Mouse (Mus musculus) forebrain, embryonic 13.5 days (tissue): Measurements from ENCODE around the gene F2. TPM values are rescaled to one million over a fixed set of nuclear protein-coding genes. Genes with fewer than 3 reads are reported as not detected.
"Not testable (repeated sequence)": the region's sequence is repeated elsewhere in the genome, so short reads cannot be mapped to it uniquely, and the experiment has no call there.

Source experiments
- ATAC-seq: fragments of 200-750 bp; cut with Nextera tagmentation; 2 replicates; pipeline ENCODE4 v1.8.0; 2017
- H3K27ac ChIP-seq: fragments of 300-500 bp; sonication (generic); 2 replicates; pipeline ENCODE4 v1.5.1; 2015; ENCODE audit warnings: inconsistent platforms, mild to moderate bottlenecking, moderate library complexity
- H3K27me3 ChIP-seq: fragments of 300-500 bp; sonication (generic); 2 replicates; pipeline ENCODE4 v1.6.1; 2015; ENCODE audit warnings: mild to moderate bottlenecking, inconsistent platforms
- H3K36me3 ChIP-seq: fragments of 300-500 bp; sonication (generic); 2 replicates; pipeline ENCODE4 v1.6.1; 2015; ENCODE audit warnings: mild to moderate bottlenecking, inconsistent platforms; ENCODE audit not compliant: poor library complexity, severe bottlenecking
- H3K4me1 ChIP-seq: fragments of 300-500 bp; sonication (generic); 2 replicates; pipeline ENCODE4 v1.6.1; 2015; ENCODE audit warnings: inconsistent platforms
- H3K4me2 ChIP-seq: fragments of 300-500 bp; sonication (generic); 2 replicates; pipeline ENCODE4 v1.6.1; 2015; ENCODE audit warnings: inconsistent platforms, mild to moderate bottlenecking, moderate library complexity
- H3K4me3 ChIP-seq: fragments of 300-500 bp; sonication (generic); 2 replicates; pipeline ENCODE4 v1.5.1; 2015; ENCODE audit warnings: mild to moderate bottlenecking, inconsistent platforms
- H3K9ac ChIP-seq: fragments of 300-500 bp; sonication (generic); 2 replicates; pipeline ENCODE4 v1.6.1; 2015; ENCODE audit warnings: mild to moderate bottlenecking, inconsistent platforms
- H3K9me3 ChIP-seq: fragments of 300-500 bp; sonication (generic); replicated peaks from 2 replicates; pipeline ENCODE4 v1.6.1; 2016; ENCODE audit warnings: inconsistent platforms
- WGBS: fragments of 180-500 bp; shearing (Covaris S2); methylation state at CpG from one replicate; pipeline ENCODE4 v1.1.7; 2015; 5-methylcytosine and 5-hydroxymethylcytosine counted together
- polyA plus RNA-seq: library from polyadenylated mRNA; unstranded; fragments of >200 nt; fragmentation: Nextera tagmentation; extraction: Ambion mirVana; gene quantifications from 2 replicates; pipeline ENCODE4 v1.2.1, GENCODE M21; 2015

Gene F2
- polyA plus RNA-seq, 1 experiment from 2014 or later = 0.10 TPM

DNA sequence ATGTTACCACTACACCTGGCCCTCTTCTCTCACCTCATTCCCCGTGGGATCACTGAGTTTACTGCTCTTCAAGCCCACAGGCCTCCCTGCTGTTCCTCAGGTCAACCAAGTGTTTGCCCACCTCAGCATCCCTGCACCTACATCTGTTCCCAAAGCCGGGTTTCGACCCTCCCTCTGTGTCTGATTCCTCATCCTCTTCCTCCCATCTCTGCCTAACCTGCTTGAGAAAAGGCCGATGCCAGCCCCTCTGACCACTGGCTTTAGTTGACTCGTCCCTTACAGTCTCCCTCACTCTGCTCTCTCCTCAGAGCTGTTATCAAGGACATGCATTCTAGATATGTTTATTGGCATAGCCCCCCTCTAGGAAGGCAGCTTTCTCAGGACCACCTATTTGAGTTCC is 8.7 kb downstream of the F2 start:
- H3K27me3 ChIP-seq = no peaks in the 10 kb centered on the region
- no peak overlapping the region for H3K9ac ChIP-seq
- 82% methylated on average over 5 of the region's 5 CpGs for WGBS
- H3K9me3 ChIP-seq = no peaks in the 10 kb centered on the region
- no peaks in the 10 kb centered on the region for H3K4me1 ChIP-seq
- H3K4me3 ChIP-seq = no peak overlapping the region
- no peak overlapping the region for H3K27ac ChIP-seq
- H3K36me3 ChIP-seq = peaks cover 23% of the 10 kb centered on the region
- ATAC-seq = no peak
- no peak overlapping the region for H3K4me2 ChIP-seq

GRCm38 (mm10) chr2:91623366-91623765 is 12.8 kb downstream of the F2 start:
- ATAC-seq, H3K9ac ChIP-seq, H3K4me2 ChIP-seq, H3K4me1 ChIP-seq, H3K9me3 ChIP-seq, H3K27ac ChIP-seq, H3K4me3 ChIP-seq, H3K27me3 ChIP-seq: not testable (repeated sequence)
- peaks cover 65% of the 10 kb centered on the region for H3K36me3 ChIP-seq
- WGBS = 94% methylated on average over 7 of the region's 7 CpGs

GRCm38 (mm10) chr2:91622356-91622755 is 13.9 kb downstream of the F2 start:
- Histone ChIP-seq H3K9ac (no peak overlapping the region), H3K27me3 (no peaks in the 10 kb centered on the region), H3K4me3 (no peak overlapping the region), H3K27ac (no peak overlapping the region), H3K36me3 (peaks cover 75% of the 10 kb centered on the region), H3K9me3 (no peaks in the 10 kb centered on the region), H3K4me2 (no peak overlapping the region), H3K4me1 (no peaks in the 10 kb centered on the region)
- WGBS = 91% methylated on average over 5 of the region's 5 CpGs
- ATAC-seq = no peak

- not testable (repeated sequence) for H3K9me3 ChIP-seq
Measured at GRCm38 (mm10) chr2:91609370-91609769, 26.8 kb downstream of the F2 start.

GRCm38 (mm10) chr2:91602389-91602788 is 33.8 kb downstream of the F2 start:
- no peak overlapping the region for H3K4me2 ChIP-seq
- no peaks in the 10 kb centered on the region for H3K4me1 ChIP-seq
- no peaks in the 10 kb centered on the region for H3K27me3 ChIP-seq
- ATAC-seq = no peak
- H3K36me3 ChIP-seq = peaks cover 87% of the 10 kb centered on the region
- no peaks in the 10 kb centered on the region for H3K9me3 ChIP-seq
- no peak overlapping the region for H3K4me3 ChIP-seq
- H3K9ac ChIP-seq = no peak overlapping the region
- H3K27ac ChIP-seq = no peak overlapping the region
- 93% methylated on average over 4 of the region's 4 CpGs for WGBS

More at GRCm38 (mm10) chr2:91609370-91609769, 26.8 kb downstream of the F2 start:
- ATAC-seq, H3K27me3 ChIP-seq, H3K27ac ChIP-seq, H3K4me3 ChIP-seq, H3K9ac ChIP-seq, H3K4me1 ChIP-seq, H3K4me2 ChIP-seq: not testable (repeated sequence)
- H3K36me3 ChIP-seq = peaks cover 79% of the 10 kb centered on the region

- H3K27ac ChIP-seq = no peak overlapping the region
- H3K4me2 ChIP-seq = no peak overlapping the region
- no peak for ATAC-seq
- no peaks in the 10 kb centered on the region for H3K4me1 ChIP-seq
- no peaks in the 10 kb centered on the region for H3K9me3 ChIP-seq
- peaks cover 86% of the 10 kb centered on the region for H3K36me3 ChIP-seq
- 95% methylated on average over 4 of the region's 4 CpGs for WGBS
- no peak overlapping the region for H3K4me3 ChIP-seq
- no peak overlapping the region for H3K9ac ChIP-seq
- H3K27me3 ChIP-seq = no peaks in the 10 kb centered on the region
Measured at GRCm38 (mm10) chr2:91600475-91600874, 35.7 kb downstream of the F2 start.

DNA sequence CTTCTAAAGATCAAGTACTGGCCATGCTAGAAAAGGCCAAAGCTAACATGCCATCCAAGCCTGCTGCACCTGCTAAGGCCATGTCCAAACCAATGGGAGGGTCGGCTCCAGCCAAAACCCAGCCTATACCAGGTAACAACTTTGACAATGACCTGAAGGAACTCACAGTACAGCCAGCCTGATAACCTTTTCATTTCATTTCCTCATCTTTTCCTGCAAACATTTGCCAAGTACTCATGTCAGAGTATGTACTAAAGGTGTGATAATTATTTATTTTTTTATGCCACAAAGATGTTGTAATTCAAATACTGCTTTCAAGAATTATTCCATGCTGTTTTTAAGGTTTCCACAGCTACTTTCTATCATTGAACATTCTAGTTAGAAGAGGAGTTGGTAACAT is 50.0 kb downstream of the F2 start:
- WGBS = 97% methylated on average over 1 of the region's 1 CpGs
- no peak for ATAC-seq
- Histone ChIP-seq H3K36me3 (peaks cover 74% of the 10 kb centered on the region), H3K4me3 (no peak overlapping the region), H3K4me2 (no peak overlapping the region), H3K27me3 (no peaks in the 10 kb centered on the region), H3K9me3 (no peaks in the 10 kb centered on the region), H3K4me1 (no peaks in the 10 kb centered on the region), H3K9ac (no peak overlapping the region), H3K27ac (no peak overlapping the region)

DNA sequence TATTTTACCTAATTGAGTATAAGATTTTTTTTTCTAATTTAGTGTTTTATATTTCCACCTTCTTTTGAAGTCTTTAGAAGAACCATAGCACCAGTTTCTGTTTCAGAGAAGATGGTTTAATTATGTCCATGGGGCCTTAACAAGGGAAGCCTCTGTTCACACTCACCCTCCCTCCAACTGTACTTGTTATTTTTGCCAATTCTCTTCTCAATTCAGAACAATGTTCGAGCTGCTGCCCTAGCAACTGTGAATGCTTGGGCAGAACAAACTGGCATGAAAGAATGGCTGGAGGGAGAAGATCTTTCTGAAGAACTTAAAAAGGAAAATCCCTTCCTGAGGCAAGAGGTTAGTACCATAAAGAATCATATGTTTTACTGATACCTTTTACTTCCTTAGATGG is 55.3 kb downstream of the F2 start:
- Histone ChIP-seq H3K4me1 (no peaks in the 10 kb centered on the region), H3K4me2 (no peak overlapping the region), H3K9me3 (no peaks in the 10 kb centered on the region), H3K36me3 (peaks cover 73% of the 10 kb centered on the region), H3K4me3 (no peak overlapping the region), H3K27me3 (no peaks in the 10 kb centered on the region), H3K9ac (no peak overlapping the region), H3K27ac (no peak overlapping the region)
- 56% methylated on average over 1 of the region's 1 CpGs for WGBS
- no peak for ATAC-seq

Other genes starting within 250 kb of the F2 start
- gene 1110051M20Rik, start 191.7 kb downstream of the F2 start, polyA plus RNA-seq = 137 and 149 TPM in 2 replicates
- 10.3 and 11.3 TPM in 2 replicates for gene Lrp4, start 178.9 kb downstream of the F2 start, polyA plus RNA-seq
- gene Ckap5, start 109.7 kb downstream of the F2 start, polyA plus RNA-seq = 185 and 187 TPM in 2 replicates
- gene Zfp408, start 13.4 kb upstream of the F2 start, polyA plus RNA-seq = 13.0 and 14.6 TPM in 2 replicates
- 69.0 and 76.0 TPM in 2 replicates for gene Arhgap1, start 13.4 kb upstream of the F2 start, polyA plus RNA-seq
- gene Atg13, start 74.2 kb upstream of the F2 start, polyA plus RNA-seq = 29.4 and 33.0 TPM in 2 replicates
- gene Harbi1, start 74.4 kb upstream of the F2 start, polyA plus RNA-seq = 21.2 and 22.0 TPM in 2 replicates
- 16.2 and 21.2 TPM in 2 replicates for gene Ambra1, start 93.7 kb upstream of the F2 start, polyA plus RNA-seq